Mouse (Mus musculus) bone marrow macrophage, adult 2 months (primary cell): ENCODE data around the gene Thoc3.

Source experiments
- CTCF ChIP-seq: IDR thresholded peaks from 2 replicates; pipeline ENCODE4 v1.5.1; 2012; ENCODE audit warnings: low read depth, mild to moderate bottlenecking, low read length, moderate library complexity
- POLR2A ChIP-seq: IDR thresholded peaks from 2 replicates; pipeline ENCODE4 v1.6.1; 2012; ENCODE audit warnings: mild to moderate bottlenecking, low read depth, low read length, borderline replicate concordance

- TF ChIP-seq CTCF = no peak
- no peak for TF ChIP-seq POLR2A
Measured at GRCm38 (mm10) chr13:54411656-54412055, 57.0 kb downstream of the Thoc3 start.
